Mouse (Mus musculus) lung, postnatal 0 days (tissue): Measurements from ENCODE around the gene Pde6c. TPM values are rescaled to one million over a fixed set of nuclear protein-coding genes. Genes with fewer than 3 reads are reported as not detected.

Experiments
- ATAC-seq: fragments of 200-750 bp; cut with Nextera tagmentation; 2 replicates; pipeline ENCODE4 v1.8.0; 2017; ENCODE audit warnings: moderate library complexity
- DNase-seq: peaks from one replicate; pipeline ENCODE4 v3.0.0-alpha.2; 2016; ENCODE audit warnings: low spot score
- H3K27ac ChIP-seq: fragments of 300-500 bp; sonication (generic); 2 replicates; pipeline ENCODE4 v1.5.1; 2014; ENCODE audit warnings: antibody characterized with exemption, mild to moderate bottlenecking, low read length, mixed read lengths
- H3K27me3 ChIP-seq: fragments of 300-500 bp; sonication (generic); replicated peaks from 2 replicates; pipeline ENCODE4 v1.6.1; 2014; ENCODE audit warnings: low read length, mixed read lengths; ENCODE audit not compliant: insufficient read depth
- H3K36me3 ChIP-seq: fragments of 300-500 bp; sonication (generic); 2 replicates; pipeline ENCODE4 v1.6.1; 2014; ENCODE audit warnings: low read length, mixed read lengths; ENCODE audit not compliant: insufficient read depth
- H3K4me1 ChIP-seq: fragments of 300-500 bp; sonication (generic); 2 replicates; pipeline ENCODE4 v1.6.1; 2014; ENCODE audit warnings: antibody characterized with exemption, low read depth, low read length, mixed read lengths; ENCODE audit not compliant: insufficient read depth
- H3K4me2 ChIP-seq: fragments of 300-500 bp; sonication (generic); replicated peaks from 2 replicates; pipeline ENCODE4 v1.6.1; 2014; ENCODE audit warnings: low read depth, mild to moderate bottlenecking, low read length, moderate library complexity, mixed read lengths
- H3K4me3 ChIP-seq: fragments of 300-500 bp; sonication (generic); 2 replicates; pipeline ENCODE4 v1.5.1; 2014; ENCODE audit warnings: low read depth, low read length
- H3K9ac ChIP-seq: fragments of 300-500 bp; sonication (generic); replicated peaks from 2 replicates; pipeline ENCODE4 v1.6.1; 2014; ENCODE audit warnings: low read depth, mild to moderate bottlenecking
- H3K9me3 ChIP-seq: fragments of 300-500 bp; sonication (generic); 2 replicates; pipeline ENCODE4 v1.6.1; 2016; ENCODE audit warnings: low read length, mixed read lengths
- CTCF ChIP-seq: IDR thresholded peaks from 2 replicates; pipeline ENCODE4 v1.5.1; 2016; ENCODE audit warnings: antibody characterized with exemption, mild to moderate bottlenecking
- EP300 ChIP-seq: IDR thresholded peaks from 2 replicates; pipeline ENCODE4 v1.6.1; 2016; ENCODE audit warnings: antibody characterized with exemption, mild to moderate bottlenecking, control low read depth
- WGBS: fragments of 180-500 bp; shearing (Covaris S2); extraction: QIAGEN DNeasy Blood & Tissue Kit; methylation state at CpG from one replicate; pipeline ENCODE4 v1.1.7; 2014; 5-methylcytosine and 5-hydroxymethylcytosine counted together
- polyA plus RNA-seq: library from polyadenylated mRNA; unstranded; fragments of >200 nt; fragmentation: Nextera tagmentation; extraction: Ambion mirVana; gene quantifications from 2 replicates; pipeline ENCODE4 v1.2.1, GENCODE M21; 2015

Gene Pde6c
- not detected in 2 replicates for polyA plus RNA-seq

GRCm38 (mm10) chr19:38132481-38132880, at the start of gene Pde6c:
TSS of gene Pde6c (plus strand) at chr19:38132781.
- Histone ChIP-seq H3K36me3 (no peaks in the 10 kb centered on the region), H3K4me1 (no peaks in the 10 kb centered on the region), H3K4me3 (no peak within 1 kb of the TSS), H3K4me2 (no peak within 1 kb of the TSS), H3K27me3 (no peaks in the 10 kb centered on the region), H3K9me3 (no peaks in the 10 kb centered on the region), H3K9ac (no peak within 1 kb of the TSS), H3K27ac (no peak within 1 kb of the TSS)
- no peak for DNase-seq
- no peak for TF ChIP-seq CTCF
- no peak for TF ChIP-seq EP300
- ATAC-seq: no peak
- 78% methylated on average over 6 of the region's 6 CpGs for WGBS

GRCm38 (mm10) chr19:38082931-38083525, 49.6 kb upstream of the Pde6c start:
- WGBS: 31% methylated on average over 5 of the region's 5 CpGs
- TF ChIP-seq EP300: no peak
- no peak for TF ChIP-seq CTCF

GRCm38 (mm10) chr19:38085841-38086240, 46.7 kb upstream of the Pde6c start:
- Histone ChIP-seq H3K4me1 (no peaks in the 10 kb centered on the region), H3K4me3 (no peak overlapping the region), H3K9me3 (no peaks in the 10 kb centered on the region), H3K27ac (no peak overlapping the region), H3K27me3 (no peaks in the 10 kb centered on the region), H3K36me3 (no peaks in the 10 kb centered on the region), H3K4me2 (no peak overlapping the region), H3K9ac (no peak overlapping the region)
- 79% methylated on average over 4 of the region's 4 CpGs for WGBS
- ATAC-seq (no peak), DNase-seq (no peak)
- TF ChIP-seq EP300 (no peak), CTCF (no peak)

More at GRCm38 (mm10) chr19:38082931-38083525, 49.6 kb upstream of the Pde6c start:
- DNase-seq: no peak
- no peak for ATAC-seq
- no peak overlapping the region for H3K4me2 ChIP-seq
- no peak overlapping the region for H3K4me3 ChIP-seq
- no peak overlapping the region for H3K27ac ChIP-seq
- no peaks in the 10 kb centered on the region for H3K4me1 ChIP-seq
- no peak overlapping the region for H3K9ac ChIP-seq
- H3K27me3 ChIP-seq: no peaks in the 10 kb centered on the region
- no peaks in the 10 kb centered on the region for H3K9me3 ChIP-seq
- no peaks in the 10 kb centered on the region for H3K36me3 ChIP-seq

- H3K36me3 ChIP-seq: no peaks in the 10 kb centered on the region
- ATAC-seq: peak; percentile 77
- no peak overlapping the region for H3K27ac ChIP-seq
- no peaks in the 10 kb centered on the region for H3K9me3 ChIP-seq
- DNase-seq: peak; percentile 77
- H3K27me3 ChIP-seq: no peaks in the 10 kb centered on the region
- H3K4me3 ChIP-seq: no peak overlapping the region
- WGBS: 45% methylated on average over 11 of the region's 11 CpGs
- H3K4me2 ChIP-seq: no peak overlapping the region
- H3K9ac ChIP-seq: no peak overlapping the region
- no peaks in the 10 kb centered on the region for H3K4me1 ChIP-seq
- TF ChIP-seq CTCF (peak; percentile 73), EP300 (no peak)
These were observed 45.5 kb upstream of the Pde6c start for GRCm38 (mm10) chr19:38086948-38087551.

GRCm38 (mm10) chr19:38089358-38089757, 43.2 kb upstream of the Pde6c start:
- no peaks in the 10 kb centered on the region for H3K4me1 ChIP-seq
- no peak overlapping the region for H3K4me2 ChIP-seq
- H3K9me3 ChIP-seq: no peaks in the 10 kb centered on the region
- TF ChIP-seq CTCF: no peak
- no peak for TF ChIP-seq EP300
- no peak overlapping the region for H3K9ac ChIP-seq
- no peak for ATAC-seq
- no peaks in the 10 kb centered on the region for H3K27me3 ChIP-seq
- no peak overlapping the region for H3K27ac ChIP-seq
- no peak for DNase-seq
- WGBS: 60% methylated on average over 8 of the region's 8 CpGs
- no peak overlapping the region for H3K4me3 ChIP-seq
- H3K36me3 ChIP-seq: no peaks in the 10 kb centered on the region

- Histone ChIP-seq H3K4me3 (no peak overlapping the region), H3K4me1 (no peaks in the 10 kb centered on the region), H3K27me3 (0 out of 2 replicates have a peak, but pooled peaks cover 8% of the 10 kb centered on the region), H3K36me3 (no peaks in the 10 kb centered on the region), H3K4me2 (no peak overlapping the region), H3K9me3 (no peaks in the 10 kb centered on the region), H3K9ac (no peak overlapping the region), H3K27ac (no peak overlapping the region)
- ATAC-seq (peak; percentile 56), DNase-seq (peak; percentile 27)
- 42% methylated on average over 4 of the region's 4 CpGs for WGBS
- TF ChIP-seq EP300: no peak
These were observed 41.0 kb upstream of the Pde6c start for GRCm38 (mm10) chr19:38091512-38091985.
